26 mouse cellular contexts compared by ENCODE assay signal in genomic region chr13:119654734-119655133, GRCm38 (mm10). TPM values are rescaled to one million over a fixed set of nuclear protein-coding genes. Genes with fewer than 3 reads are reported as not detected.
DNase-seq lines count a peak whose midpoint lies in the region; ATAC-seq and TF ChIP-seq lines count a peak whose summit lies in the region.
"Had no signal": no experiment of that assay in that cellular context is flagged by ENCODE, and none has a peak within 500 bp of the region (broad histone marks: within the 10 kb centered on the region; RNA-seq: fewer than 3 reads in every experiment).

No protein-coding gene starts in this region.

- no peaks in the 10 kb centered on the region for H3K4me1 ChIP-seq in CH12.LX (ENCODE audit: control insufficient read depth in 1 of 2, insufficient read depth in 2 of 2)
- H3K4me1 ChIP-seq in forebrain, embryonic 13.5 days, result no peaks in the 10 kb centered on the region
- H3K4me1 ChIP-seq: embryonic facial prominence, embryonic 12.5 days; embryonic facial prominence, embryonic 15.5 days; forebrain, embryonic 15.5 days; hindbrain, embryonic 12.5 days; hindbrain, embryonic 15.5 days had no signal

- no peaks in the 10 kb centered on the region for H3K27me3 ChIP-seq in CH12.LX (replicated peaks)
- H3K27me3 ChIP-seq in forebrain, embryonic 13.5 days, result no peaks in the 10 kb centered on the region
- H3K27me3 ChIP-seq: embryonic facial prominence, embryonic 12.5 days; embryonic facial prominence, embryonic 15.5 days; forebrain, embryonic 15.5 days; hindbrain, embryonic 12.5 days; hindbrain, embryonic 15.5 days had no signal

- no peak overlapping the region for H3K9ac ChIP-seq in CH12.LX (ENCODE audit: insufficient read depth, low read depth)
- H3K9ac ChIP-seq in forebrain, embryonic 13.5 days, result no peak overlapping the region
- H3K9ac ChIP-seq: embryonic facial prominence, embryonic 12.5 days; embryonic facial prominence, embryonic 15.5 days; forebrain, embryonic 15.5 days; hindbrain, embryonic 12.5 days; hindbrain, embryonic 15.5 days had no signal

- TF ChIP-seq POLR2A in CH12.LX (IDR thresholded peaks at IDR 0.05; ENCODE audit: low read depth, low read length), result no peak

- in situ Hi-C loops in CH12.LX (cut with MboI; ENCODE audit: low pct_ligation_motif_present, low pct_unique_long_range_greater_than_20kb, low sequenced_read_pairs), result no loop called here

- no peak for TF ChIP-seq RAD21 in CH12.LX (IDR thresholded peaks at IDR 0.05; ENCODE audit: low read depth, low read length)

- H3K27ac ChIP-seq in CH12.LX (ENCODE audit: insufficient read depth, low read depth), result no peak overlapping the region
- H3K27ac ChIP-seq in forebrain, embryonic 13.5 days, result no peak overlapping the region
- H3K27ac ChIP-seq: embryonic facial prominence, embryonic 12.5 days; embryonic facial prominence, embryonic 15.5 days; forebrain, embryonic 15.5 days; hindbrain, embryonic 12.5 days; hindbrain, embryonic 15.5 days had no signal

- WGBS in forebrain, embryonic 13.5 days, result 90% methylated on average over 2 of the region's 2 CpGs

- no peaks in the 10 kb centered on the region for H3K79me2 ChIP-seq in CH12.LX (replicated peaks; ENCODE audit: control insufficient read depth, extremely low read depth, insufficient read depth, poor library complexity, severe bottlenecking)

- dilution Hi-C loops in CH12.LX (cut with MboI; ENCODE audit: extremely low pct_ligation_motif_present, extremely low pct_unique_long_range_greater_than_20kb, low sequenced_read_pairs), result no loop called here

- no peaks in the 10 kb centered on the region for H3K36me3 ChIP-seq in CH12.LX (replicated peaks in 1 of 2; ENCODE audit: control insufficient read depth in 1 of 2, insufficient read depth in 1 of 2, low read length in 1 of 2)
- H3K36me3 ChIP-seq in forebrain, embryonic 13.5 days (ENCODE audit: poor library complexity, severe bottlenecking), result no peaks in the 10 kb centered on the region
- H3K36me3 ChIP-seq: embryonic facial prominence, embryonic 12.5 days; embryonic facial prominence, embryonic 15.5 days; forebrain, embryonic 15.5 days; G1E; hindbrain, embryonic 12.5 days; hindbrain, embryonic 15.5 days had no signal

- H3K9me3 ChIP-seq in CH12.LX (replicated peaks; ENCODE audit: low read length), result no peaks in the 10 kb centered on the region
- no peaks in the 10 kb centered on the region for H3K9me3 ChIP-seq in forebrain, embryonic 13.5 days (replicated peaks)
- H3K9me3 ChIP-seq: embryonic facial prominence, embryonic 12.5 days; embryonic facial prominence, embryonic 15.5 days; G1E; hindbrain, embryonic 12.5 days; hindbrain, embryonic 15.5 days had no signal

- H3K4me3 ChIP-seq in CH12.LX (replicated peaks in 1 of 3; ENCODE audit: low read depth in 2 of 3, low read length in 2 of 3, poor library complexity in 1 of 3), result no peak overlapping the region
- H3K4me3 ChIP-seq in forebrain, embryonic 13.5 days, result no peak overlapping the region
- H3K4me3 ChIP-seq: embryonic facial prominence, embryonic 12.5 days; embryonic facial prominence, embryonic 15.5 days; forebrain, embryonic 15.5 days; hindbrain, embryonic 12.5 days; hindbrain, embryonic 15.5 days had no signal

- TF ChIP-seq CTCF in CH12.LX (conservative IDR thresholded peaks at IDR 0.05 in 1 of 2, IDR thresholded peaks at IDR 0.05 in 1 of 2; ENCODE audit: low read depth in 2 of 2, low read length in 2 of 2), result no peak

- DNase-seq in left cerebral cortex, adult 9 months (ENCODE audit: low spot score in 2 of 2), result peak; percentile 42 to 49
- DNase-seq in left cerebral cortex, adult 18-20 months (ENCODE audit: low spot score in 2 of 2), result no peak
- DNase-seq in 3T3-L1 (ENCODE audit: low read depth, low spot score) (peak; percentile 71), CH12.LX (ENCODE audit: extremely low read depth) (no peak)
- peak; percentile 84 for DNase-seq in brain, adult 2 months (ENCODE audit: low read depth, low spot score)
- DNase-seq: adrenal gland, adult 2 months; adrenal gland, postnatal 25 days; cerebellum, adult 11 months; cerebellum, adult 2 months; cerebellum, adult 9-11 months; cerebellum, postnatal 25 days; gastrocnemius, postnatal 10 days; gastrocnemius, postnatal 36 days; heart, adult 11 months had no signal

- no peak for TF ChIP-seq EP300 in CH12.LX (IDR thresholded peaks at IDR 0.05; ENCODE audit: low read length)

- no peak for ATAC-seq in forebrain, embryonic 13.5 days
- ATAC-seq in granulocyte monocyte progenitor cell, adult 5-6 weeks (replicated peaks; ENCODE audit: poor library complexity, severe bottlenecking), result no peak
- ATAC-seq: forebrain, embryonic 15.5 days; intestine, postnatal 0 days had no signal

- no peak overlapping the region for H3K4me2 ChIP-seq in CH12.LX (ENCODE audit: insufficient read depth, low read depth, poor library complexity, severe bottlenecking)
- H3K4me2 ChIP-seq in forebrain, embryonic 13.5 days, result no peak overlapping the region
- H3K4me2 ChIP-seq: embryonic facial prominence, embryonic 12.5 days; embryonic facial prominence, embryonic 15.5 days; forebrain, embryonic 15.5 days; heart, embryonic 11.5 days; hindbrain, embryonic 12.5 days; hindbrain, embryonic 15.5 days had no signal

TF ChIP-seq in CH12.LX, 34 proteins besides CTCF, POLR2A, EP300 and RAD21:
- no peak for TF ChIP-seq PAX5 (IDR thresholded peaks at IDR 0.05; ENCODE audit: low read length)
- no peak for TF ChIP-seq IRF4 (IDR thresholded peaks at IDR 0.05; ENCODE audit: low read depth, low read length)
- peak; percentile 80; the same call in 1 of the 2 replicates for TF ChIP-seq MEF2A (IDR thresholded peaks at IDR 0.05; ENCODE audit: borderline replicate concordance, low read depth, low read length)
- no peak for TF ChIP-seq KAT2A (IDR thresholded peaks at IDR 0.05; ENCODE audit: insufficient replicate concordance, low read length)
- peak; percentile 48; the same call in 1 of the 2 replicates for TF ChIP-seq JUND (conservative IDR thresholded peaks at IDR 0.05; ENCODE audit: low read depth, low read length)

RNA-seq across cellular contexts. Expression of gene Ccl28, which starts 31.1 kb away (rescaled TPM):
- total RNA-seq in left cerebral cortex, adult 18-20 months (2021), result 1 to 10 TPM; 1.0 to 1.2 TPM
- 0.04 TPM in 2 replicates for total RNA-seq in CH12.LX (2012; rRNA removed)
- total RNA-seq in CH12.LX (2014; rRNA removed), result 0.22 and 0.27 TPM in 2 replicates
- 0.10 and 0.11 TPM in 2 replicates for polyA plus RNA-seq in CH12.LX (2012; ENCODE audit: insufficient read length, low read depth)
- polyA plus RNA-seq in forebrain, embryonic 13.5 days (2015; fragmentation: Nextera tagmentation; extraction: Ambion mirVana), result 0.28 and 0.44 TPM in 2 replicates
- 0.94 TPM in 1 of 2 replicates, not detected in the other for total RNA-seq in granulocyte monocyte progenitor cell, adult 5-6 weeks (2014; fragmentation: Nextera tagmentation)
- total RNA-seq in granulocyte monocyte progenitor cell, adult 5-6 weeks (2017), result 0.26 TPM in 1 of 2 replicates, not detected in the other
- polyA plus RNA-seq: adrenal gland, adult 2 months; G1E; heart, embryonic 11.5 days; heart, embryonic 14.5 days; intestine, embryonic 14.5 days had no signal

RNA-seq across cellular contexts. Expression of gene Hmgcs1, which starts 35.4 kb away (rescaled TPM):
- total RNA-seq in left cerebral cortex, adult 18-20 months (2021), result 100 to 1,000 TPM; 271 to 300 TPM
- total RNA-seq in CH12.LX (2012; rRNA removed) (57.6 and 61.2 TPM in 2 replicates), CH12.LX (2014; rRNA removed) (175 and 225 TPM in 2 replicates)
- 105 and 119 TPM in 2 replicates for polyA plus RNA-seq in CH12.LX (2012; ENCODE audit: insufficient read length, low read depth)
- polyA plus RNA-seq in forebrain, embryonic 13.5 days (2015; fragmentation: Nextera tagmentation; extraction: Ambion mirVana), result 322 and 362 TPM in 2 replicates
- total RNA-seq in granulocyte monocyte progenitor cell, adult 5-6 weeks (2014; fragmentation: Nextera tagmentation), result 18.3 and 21.5 TPM in 2 replicates
- 32.9 and 35.5 TPM in 2 replicates for total RNA-seq in granulocyte monocyte progenitor cell, adult 5-6 weeks (2017)

Comparison
In these comparisons a context has a peak if more than half of its experiments do, and no peak if none do; other contexts are left out.
1. DNase-seq: peak in left cerebral cortex, adult 9 months (2 of 2), 3T3-L1 (single experiment) and brain, adult 2 months (single experiment); none in left cerebral cortex, adult 18-20 months (0 of 2) and CH12.LX (single experiment).